Mouse (Mus musculus) heart, postnatal 4 days (tissue): ENCODE measurements at regions not wholly inside any gene's neighbourhood (a gene's known extent, or its start where the extent isn't known, plus 50 kb on each side); places are given as distances from the start of the nearest gene placed in this dataset.

Experiments used
- DNase-seq: peaks from one replicate; pipeline ENCODE4 v3.0.0; 2021

DNA sequence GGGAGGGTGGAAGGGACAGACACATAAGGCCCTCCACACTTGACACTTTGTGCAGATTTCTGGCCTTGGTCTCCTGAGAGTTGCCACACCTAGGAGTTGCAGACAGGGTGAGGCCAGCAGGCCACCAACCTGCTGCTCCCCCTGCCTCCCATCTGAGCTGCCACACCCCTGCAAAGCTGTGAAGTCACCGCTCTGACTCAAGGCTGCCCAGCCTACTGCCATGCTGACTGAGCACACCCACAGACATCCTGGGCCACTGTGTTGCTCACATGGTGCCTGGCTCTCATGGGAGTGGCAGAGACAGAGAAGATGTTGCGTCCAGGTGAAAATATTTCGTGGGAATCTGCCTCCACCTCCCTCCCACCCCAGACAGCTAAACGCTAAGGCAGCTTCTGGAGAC is 150.3 kb downstream of the Tfap2c start:
- no peak for DNase-seq

DNA sequence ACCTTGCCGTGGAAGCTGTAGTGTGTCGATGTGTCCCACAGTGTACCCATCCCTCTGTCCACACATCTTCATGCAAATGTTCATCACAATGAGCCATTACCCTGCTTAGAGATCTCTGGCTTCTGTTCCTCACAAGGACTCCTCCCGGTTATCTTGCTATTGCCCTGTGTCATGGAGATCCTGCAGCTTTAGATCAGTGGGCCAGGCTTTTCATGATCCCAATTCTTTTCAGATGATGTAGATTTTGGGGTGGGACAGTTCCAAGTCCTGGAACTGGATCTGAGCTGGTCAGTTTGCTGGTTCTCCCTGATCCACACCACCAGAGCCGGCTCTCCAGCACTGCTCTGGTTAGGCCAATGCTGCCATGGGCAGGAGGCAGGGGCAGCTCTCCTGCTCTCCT is 161.2 kb downstream of the Tfap2c start:
- no peak for DNase-seq

DNA sequence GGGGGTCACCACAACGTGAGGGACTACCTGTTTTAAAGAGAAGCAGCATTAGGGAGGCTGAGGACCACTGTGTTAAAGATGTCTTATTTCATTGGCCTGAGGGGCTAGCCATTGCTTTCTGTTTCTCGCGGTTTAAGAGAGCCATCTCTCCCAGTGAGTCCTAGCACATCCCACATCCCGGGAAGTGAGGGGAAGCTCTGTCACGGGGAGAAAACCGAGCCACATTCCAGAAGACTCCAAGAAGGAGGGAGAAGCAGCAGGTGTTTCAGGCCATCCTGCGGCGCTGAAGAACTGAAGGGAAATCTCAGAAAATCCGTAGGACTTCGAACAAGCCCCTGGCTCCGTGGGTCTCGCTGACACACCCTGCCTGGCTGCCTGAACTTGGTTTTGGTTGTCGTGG is 177.3 kb downstream of the Tfap2c start:
- no peak for DNase-seq

DNA sequence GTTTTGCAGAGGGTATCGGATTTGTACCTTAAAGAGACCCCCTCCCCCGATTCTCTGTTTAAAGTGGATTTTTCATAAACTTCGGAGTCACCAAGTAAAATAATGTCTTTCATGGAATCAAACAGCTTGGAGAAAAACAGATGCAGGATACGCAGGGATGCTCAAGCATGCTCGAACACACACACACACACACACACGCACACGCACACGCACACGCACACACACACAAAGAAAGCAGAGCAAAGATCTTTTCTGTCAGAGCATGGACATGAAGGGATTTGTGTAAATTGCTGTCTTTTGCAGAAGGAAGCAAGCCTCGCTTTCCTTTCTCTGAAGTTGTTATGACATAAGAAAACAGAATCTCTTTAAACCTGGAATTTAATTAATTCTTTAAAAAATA is 178.2 kb downstream of the Tfap2c start:
- DNase-seq, result no peak

DNA sequence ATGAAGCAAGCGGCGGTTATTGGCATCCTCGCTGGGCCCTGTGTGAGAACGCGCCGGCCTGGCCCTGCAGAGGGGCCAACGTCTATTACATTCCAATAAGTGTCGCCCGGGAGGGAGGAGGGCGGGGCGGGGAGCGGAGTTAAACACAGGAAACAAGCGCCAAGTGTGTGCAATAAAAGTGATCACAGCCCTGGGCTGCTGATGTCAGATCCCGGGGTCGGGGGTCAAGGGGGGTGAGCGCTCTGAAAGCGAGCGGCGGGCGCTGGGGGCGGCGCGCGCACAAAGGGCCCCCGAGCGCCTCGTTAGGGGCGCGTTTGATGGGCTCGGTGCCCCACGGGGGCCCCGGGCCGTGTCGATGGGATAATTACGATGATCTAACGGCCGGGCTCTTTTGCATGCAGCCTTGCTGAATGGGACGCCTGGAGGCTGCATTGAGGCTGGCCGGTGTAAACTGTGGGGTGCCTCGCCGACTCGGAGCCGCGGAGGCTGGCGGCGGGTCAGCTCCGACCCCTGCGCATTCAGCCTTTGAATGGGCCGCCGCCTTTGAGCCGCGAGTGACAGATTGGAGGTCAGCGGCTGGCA is 178.9 kb downstream of the Tfap2c start:
- peak; percentile 35 for DNase-seq

DNA sequence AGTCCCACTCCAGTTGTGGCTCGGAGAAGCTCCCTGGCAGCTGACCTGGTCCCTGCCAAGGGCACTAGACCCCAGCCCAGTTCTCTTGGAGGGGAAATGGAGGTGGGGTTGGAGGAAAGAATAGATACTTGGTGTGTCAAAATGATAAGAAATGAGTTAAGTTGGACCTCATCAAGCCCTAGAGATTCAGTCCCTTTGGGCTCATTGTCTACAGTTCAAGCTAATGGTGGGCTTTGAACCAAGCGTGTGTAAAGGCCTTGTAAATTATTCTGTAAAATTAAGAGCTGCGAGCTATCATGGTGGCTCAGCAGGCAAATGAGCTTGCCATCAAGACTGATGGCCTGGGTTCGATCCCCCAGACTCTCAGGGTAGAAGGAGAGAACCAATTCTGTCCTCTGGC is 179.8 kb downstream of the Tfap2c start:
- no peak for DNase-seq

DNA sequence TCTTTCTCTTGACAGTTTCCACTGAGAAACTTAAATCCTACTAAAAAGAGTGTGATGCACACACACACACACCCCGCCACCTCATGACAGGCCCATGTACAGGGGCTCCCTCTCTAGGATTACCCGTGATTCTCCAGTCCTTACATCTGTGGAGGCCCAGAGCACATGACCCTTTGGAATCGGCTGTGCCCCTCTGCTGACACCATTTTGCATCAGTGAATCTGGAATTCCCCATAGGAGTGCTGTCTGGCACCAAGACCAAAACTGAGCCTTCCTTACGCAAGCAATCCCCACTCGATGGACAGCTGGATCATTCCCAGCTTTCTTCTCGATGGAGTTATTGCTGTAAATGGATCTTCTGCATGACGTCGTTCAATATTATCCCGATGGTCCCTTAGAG is 180.3 kb downstream of the Tfap2c start:
- no peak for DNase-seq

DNA sequence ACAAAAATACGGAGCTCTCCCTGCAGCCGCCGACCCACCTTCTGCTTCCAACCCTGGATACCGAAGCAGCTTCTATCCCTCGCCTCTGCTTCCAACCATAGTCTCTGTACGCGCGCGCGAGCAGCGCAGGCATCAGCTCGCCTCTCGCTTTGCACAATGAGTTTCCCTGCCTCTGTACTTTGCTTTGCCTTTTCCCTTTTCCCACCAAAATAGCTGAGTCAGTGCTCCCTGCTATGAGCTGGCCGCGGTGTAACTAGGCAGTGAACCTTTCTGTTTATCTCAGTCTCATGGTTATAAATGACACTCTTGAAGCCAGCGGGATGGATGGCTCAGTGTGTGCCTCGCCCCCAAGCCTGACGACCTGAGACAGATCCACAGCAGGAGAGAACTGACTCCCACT is 182.0 kb downstream of the Tfap2c start:
- no peak for DNase-seq

DNA sequence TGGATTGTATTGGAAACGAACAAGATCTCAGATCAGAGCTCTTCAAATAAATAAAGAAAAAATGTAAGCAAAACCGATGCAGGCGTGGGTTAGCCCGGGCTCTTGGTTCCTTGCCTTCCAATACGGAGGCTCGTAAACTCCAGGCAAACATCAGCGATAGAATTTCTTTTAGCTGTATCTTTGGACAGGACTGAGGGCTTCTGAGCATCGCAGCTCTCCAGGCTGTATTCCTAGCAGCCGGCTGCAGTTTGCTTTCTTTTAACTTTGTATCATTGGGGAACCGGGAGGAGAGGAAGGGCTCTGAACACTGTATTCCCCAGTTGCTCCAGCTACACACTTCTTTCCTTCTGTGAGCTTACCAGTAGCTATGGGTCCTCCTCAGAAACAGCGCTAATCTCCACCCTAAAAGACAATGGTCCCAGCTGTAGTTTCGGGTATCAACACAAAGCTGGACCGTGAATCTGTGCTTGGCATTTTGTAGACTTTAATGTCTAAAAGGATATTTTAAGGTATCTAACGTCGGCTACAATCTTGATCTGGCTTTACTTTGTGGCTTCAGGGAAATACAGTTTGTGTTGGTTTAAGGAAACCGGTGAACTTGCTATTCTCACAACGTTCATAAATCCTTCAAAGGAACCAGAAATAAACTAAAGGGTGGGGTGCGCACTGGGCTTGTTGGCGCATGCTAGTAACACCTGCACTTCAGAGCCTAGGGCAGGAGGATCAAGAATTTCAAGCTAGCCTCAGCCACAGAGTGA is 183.2 kb downstream of the Tfap2c start:
- DNase-seq, result no peak

DNA sequence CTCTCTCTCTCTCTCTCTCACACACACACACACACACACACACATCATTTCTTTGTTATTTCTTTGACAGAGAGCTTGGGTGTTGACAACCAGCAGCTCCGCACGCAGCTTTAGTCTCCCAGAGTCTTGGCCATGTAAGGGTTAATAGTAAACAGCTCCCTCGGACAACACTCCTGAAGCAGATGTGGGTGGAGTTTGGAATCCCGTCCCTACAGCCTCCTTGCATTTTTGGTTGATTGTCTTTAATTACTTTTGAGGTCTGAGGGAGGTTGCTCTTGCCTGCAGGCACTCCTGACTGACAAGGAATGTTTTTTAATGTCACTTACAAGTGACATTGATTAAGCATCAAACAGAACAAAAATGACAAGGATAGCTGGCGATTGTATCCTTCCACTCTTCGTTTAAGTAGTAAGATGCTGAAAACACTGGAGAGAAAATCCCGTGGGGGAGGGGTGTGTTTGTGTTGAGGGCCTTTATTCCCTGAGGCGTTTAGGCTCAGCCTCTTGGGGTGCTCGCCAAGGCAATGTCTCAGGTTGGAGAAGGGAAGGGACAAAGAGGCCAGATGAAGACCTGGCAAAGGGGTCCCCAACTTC is 184.1 kb downstream of the Tfap2c start:
- no peak for DNase-seq

DNA sequence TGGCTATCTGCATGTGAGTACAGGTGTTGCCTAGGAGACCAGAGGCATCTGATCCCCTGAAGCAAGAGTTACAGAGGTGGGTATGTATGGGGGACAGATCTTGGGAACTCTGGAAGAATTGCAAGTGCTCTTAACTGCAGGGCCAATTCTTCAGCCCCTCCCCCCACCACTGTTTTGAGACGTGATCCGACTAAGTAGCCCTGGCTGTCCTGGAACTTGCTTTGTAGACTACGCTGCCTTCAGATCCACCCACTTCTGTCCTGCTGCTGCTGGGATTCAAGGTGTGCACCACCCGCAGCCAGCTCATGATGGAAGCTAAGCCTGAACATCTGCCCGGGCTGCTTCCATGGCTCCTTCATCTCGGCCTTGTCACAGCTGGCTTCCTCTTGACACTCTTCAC is 186.2 kb downstream of the Tfap2c start:
- no peak for DNase-seq

DNA sequence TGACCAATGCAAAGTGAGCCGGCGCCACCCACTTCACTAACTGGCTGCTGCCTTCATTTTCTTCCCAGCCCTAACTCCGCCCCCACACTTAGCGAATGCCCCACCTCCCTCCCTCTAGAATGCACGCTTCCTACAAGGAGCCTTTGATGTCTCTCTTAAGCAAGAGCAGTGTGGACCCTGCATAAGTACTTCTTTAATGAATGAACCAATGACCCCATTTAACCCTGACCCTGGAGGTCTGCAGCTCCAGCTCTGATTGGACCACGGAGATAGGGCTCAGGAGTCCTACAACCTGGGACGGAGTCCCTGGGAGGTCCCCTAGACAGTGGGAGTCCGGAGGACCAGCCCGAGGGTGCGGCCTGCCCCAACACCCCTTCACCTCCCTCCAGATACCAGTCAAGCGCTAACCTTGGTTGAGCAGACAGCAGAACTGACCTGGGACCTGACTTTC is 189.7 kb downstream of the Tfap2c start:
- no peak for DNase-seq

DNA sequence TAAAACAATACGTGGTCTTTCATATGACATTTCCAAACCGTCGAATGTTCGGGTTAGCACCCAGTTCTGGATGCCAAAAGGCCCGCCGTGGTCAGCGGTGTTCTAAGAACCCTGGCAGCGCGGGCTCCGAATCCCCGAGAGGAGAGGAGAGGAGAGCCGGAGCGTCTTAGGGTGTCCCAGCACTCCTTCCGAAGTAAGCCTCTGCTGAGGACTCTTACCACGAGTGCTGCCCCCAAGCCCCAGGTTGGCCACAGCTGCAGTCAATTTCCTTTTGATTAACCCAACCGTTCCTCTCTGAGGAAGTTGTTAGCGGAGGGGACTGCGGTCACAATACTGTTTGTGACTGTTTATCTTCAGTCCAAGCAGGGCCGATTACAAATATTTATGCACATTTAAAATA is 190.1 kb downstream of the Tfap2c start:
- DNase-seq, result no peak

DNA sequence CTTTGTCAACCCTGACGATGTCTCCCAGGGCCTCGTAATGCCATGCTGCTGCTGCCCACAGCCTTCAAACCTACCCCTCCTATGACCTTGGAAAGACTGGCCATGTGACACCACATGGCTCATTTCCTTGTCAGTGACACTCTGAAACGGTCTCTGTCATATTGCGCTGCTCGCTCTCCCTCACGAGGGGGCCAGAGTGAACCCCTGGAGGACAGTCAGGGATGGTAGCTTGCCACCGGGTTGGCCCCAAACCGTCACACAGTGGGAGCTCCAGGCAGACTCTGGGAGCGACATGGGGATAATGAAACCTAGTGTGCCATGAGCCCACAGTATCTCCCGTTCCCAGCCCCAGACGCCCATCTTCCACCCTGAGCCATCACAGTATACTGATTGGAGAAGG is 188.8 kb downstream of the Bmp7 start:
- no peak for DNase-seq

DNA sequence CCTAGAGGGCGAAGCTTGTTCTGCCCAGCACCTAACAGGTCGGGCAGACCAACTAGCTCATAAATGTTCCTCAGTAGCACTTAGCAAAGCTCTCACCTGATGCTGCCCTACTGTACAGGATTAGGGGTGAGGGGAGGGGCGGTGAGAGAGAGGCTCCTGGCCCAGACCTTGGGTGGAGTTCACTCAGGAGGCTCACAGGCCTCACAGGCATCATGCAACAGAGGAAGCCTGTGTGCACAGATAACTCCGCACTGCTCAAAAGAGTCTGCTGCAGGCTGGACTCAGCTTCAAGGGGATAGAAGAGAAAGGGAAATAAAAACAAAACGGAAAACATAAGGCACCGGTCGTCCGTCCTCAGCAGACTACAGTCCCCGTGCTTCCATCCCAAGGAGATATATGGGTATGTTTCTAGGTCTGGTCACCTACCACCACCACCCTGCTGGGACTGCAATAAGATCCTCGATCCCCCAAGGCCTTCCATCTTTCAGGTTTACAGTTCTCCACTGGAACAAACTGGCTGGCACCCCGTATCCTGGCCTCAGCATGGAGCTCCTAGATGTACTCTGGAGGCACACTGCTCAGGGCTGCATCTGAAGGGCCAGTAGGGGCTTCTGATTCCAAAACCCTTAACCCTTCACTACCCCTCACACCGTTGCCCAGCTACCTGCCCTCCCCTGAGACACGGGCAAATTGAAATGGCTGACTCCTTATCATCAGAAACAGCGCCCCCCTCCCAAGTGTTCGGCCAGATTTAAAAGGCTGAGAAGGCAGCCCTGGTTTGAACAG is 184.2 kb downstream of the Bmp7 start:
- DNase-seq, result no peak

DNA sequence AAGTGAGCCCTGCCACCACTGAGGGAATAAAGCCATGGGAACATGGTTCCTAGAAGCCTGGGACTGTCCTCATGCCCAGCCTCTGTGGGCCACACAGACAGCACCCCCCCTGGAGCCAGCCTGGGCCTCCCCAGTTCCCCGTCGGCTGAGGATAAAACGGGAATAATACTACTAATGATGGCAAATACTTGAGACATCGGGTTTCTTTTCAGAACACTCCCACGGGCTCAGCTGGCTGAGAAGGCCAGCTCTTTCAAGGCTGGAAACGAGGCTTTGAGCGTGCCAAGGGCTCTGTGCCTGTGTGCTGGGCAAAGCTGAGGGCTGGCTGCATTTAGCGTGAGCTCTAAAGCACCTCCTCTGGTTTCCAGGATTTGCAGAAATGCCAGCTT is 183.7 kb downstream of the Bmp7 start:
- DNase-seq, result no peak

DNA sequence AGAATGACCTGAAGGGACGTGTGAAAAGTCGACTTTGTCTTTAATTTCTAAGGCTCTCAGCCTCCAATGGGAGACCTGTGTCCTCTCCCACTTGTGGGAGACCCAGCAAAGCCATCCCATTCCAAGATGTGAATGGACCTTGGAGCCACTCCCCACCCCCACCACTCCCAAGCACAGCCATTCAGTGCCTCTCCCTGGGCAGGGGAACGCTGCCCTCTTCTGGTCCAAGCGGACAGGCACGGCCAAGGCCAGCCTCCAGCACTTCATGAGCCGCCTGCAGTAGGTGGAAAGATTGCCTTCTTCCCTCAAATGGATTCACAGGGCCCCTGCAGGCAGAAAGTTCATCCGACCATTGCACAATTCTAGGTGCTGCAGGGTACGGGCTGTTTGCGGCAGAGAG is 181.6 kb downstream of the Bmp7 start:
- DNase-seq, result peak; percentile 73

DNA sequence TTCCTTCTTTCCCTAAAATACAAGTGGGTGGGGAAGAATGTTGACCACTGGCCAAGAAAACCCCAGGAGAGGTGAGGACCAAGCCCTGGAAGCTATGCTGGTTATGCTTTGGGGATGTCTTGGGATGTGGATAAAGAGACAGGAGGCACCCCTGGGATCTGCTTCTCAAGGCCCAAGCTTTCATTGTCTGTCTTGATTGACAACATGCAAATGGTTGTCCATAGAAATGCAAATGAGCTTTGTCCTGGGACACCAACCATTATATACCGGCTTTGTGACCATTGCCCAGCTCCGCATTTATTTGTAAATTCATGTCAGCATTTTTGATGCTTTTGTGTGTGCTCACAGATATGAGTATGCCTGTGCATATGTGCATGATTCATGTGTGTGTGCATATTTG is 174.9 kb downstream of the Bmp7 start:
- DNase-seq, result no peak

DNA sequence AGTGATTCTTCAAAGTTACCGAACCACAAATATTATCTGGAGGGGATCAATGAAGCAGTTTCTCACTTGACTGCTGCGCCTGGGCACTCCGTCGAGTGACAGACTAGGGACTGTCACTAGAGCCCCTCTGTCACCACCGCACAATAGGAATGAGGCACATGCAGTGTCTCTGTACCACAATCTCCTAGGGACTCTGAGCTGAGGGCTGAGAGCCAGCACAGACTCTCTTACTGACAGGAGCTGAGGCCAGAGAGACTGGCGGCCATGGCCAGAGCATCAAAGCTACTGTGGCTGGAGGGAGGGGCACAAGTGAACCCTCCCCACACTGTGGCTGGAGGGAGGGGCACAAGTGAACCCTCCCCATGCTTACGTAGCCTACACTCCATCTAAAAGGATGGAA is 173.7 kb downstream of the Bmp7 start:
- DNase-seq, result no peak

DNA sequence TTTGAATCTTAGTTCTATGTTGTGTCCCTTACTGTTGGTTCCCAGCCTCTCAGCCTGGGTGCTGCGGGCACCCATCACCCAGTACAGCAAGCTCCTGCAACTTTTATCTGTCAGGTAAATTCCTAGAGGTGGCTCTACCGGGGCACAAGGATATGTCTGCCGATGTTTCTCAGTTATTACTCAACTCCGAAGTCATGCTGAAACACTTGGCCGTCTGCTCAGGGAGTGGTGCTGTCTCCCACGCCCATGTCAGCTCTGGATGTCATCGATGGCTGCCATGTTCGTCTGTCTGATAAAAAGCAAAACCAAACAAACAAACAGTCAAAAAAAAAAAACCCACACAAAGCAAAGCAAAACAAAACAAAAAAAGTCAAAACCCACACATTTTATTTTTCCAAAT is 171.4 kb downstream of the Bmp7 start:
- no peak for DNase-seq

DNA sequence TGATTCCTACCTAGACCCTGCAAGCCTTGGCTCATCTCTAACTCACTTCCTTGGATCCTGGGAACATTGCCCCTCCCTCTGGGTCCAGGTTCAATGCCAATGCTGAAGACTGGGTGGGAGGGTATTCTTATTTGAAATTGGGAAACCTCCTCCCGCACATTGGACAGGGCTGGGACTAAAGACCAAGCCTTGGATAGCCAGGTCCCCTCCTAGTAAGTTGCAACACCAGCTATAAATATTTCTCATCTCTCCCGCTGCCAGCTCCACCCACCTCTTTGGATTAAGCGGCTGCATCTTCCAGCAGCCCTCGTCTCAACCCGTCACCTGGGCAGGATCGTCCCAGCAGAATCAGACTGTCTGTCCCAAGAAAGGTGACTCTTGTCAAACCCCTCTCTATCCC is 170.1 kb downstream of the Bmp7 start:
- DNase-seq, result no peak

DNA sequence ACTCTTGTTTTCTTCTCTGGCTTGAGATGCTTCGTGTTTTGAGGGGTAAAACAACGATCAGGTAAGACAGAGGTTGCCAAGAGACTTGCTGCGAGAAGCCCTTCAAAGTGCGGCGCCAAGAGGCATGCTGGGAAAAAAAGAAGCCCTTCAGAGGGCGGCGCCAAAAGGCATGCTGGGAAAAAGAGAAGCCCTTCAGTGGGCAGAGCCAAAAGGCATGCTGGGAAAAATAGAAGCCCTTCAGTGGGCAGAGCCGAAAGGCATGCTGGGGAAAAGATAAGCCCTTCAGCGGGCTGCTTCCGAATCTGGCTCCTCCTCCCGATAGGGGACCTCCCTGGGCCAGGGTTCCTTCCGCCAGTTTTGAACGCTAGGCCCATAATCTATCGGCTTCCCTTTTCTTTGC is 169.5 kb downstream of the Bmp7 start:
- no peak for DNase-seq

DNA sequence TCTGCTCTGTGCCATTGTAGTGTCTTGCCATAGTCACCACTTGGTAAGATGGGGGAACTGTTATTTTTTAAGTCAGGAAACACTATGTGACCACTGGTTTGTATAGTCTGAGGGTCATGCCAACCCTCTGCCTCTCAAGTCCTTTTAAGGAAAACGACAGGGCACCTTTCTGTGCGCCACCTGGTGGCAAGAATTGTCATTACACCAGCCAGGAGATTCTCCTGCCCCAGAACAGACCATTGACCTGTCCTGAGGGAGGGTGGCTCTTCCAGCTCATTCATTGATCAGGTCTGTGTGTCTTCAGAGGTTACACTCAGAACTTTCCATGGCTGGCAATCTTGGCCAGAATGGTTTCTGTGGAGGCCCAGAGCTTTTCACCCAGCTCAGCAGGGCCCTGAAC is 166.9 kb downstream of the Bmp7 start:
- DNase-seq, result peak; percentile 88

DNA sequence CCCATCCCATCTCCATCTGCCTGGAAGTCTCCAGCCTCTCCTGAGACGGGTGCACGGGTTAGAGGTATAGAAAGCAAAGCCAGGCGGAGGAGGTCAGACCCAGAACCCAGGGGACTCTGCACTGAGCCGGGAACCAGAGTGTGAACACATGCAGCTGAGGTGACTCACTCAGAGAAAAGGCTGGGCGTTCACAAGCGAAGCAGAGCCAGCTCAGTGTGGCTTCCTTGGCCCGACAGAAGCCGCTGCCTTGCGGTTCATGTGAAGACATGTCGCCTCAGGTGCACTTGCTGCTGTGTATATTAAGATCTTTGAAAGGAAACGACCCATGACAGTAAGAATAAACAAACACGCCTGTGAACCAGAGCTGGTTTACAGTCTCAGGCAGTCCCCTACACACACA is 163.6 kb downstream of the Bmp7 start:
- DNase-seq, result no peak
